Mouse (Mus musculus) CH12.LX (cell line): ENCODE results near the gene Pa2g4. TPM values are rescaled to one million over a fixed set of nuclear protein-coding genes. Genes with fewer than 3 reads are reported as not detected.

Source experiments
- DNase-seq: peaks from one replicate; pipeline ENCODE4 v3.0.0-alpha.2; 2013; ENCODE audit errors: extremely low read depth
- H3K27ac ChIP-seq: 2 replicates; pipeline ENCODE4 v1.5.1; 2012; ENCODE audit warnings: low read depth, mild to moderate bottlenecking, control low read depth, moderate library complexity; ENCODE audit not compliant: insufficient read depth
- H3K27me3 ChIP-seq: replicated peaks from 2 replicates; pipeline ENCODE3; 2012; ENCODE audit warnings: inconsistent platforms
- H3K36me3 ChIP-seq, 2 experiments: replicated peaks in 1 of 2; 2 replicates each; pipeline versions ENCODE3 to v1.6.1; 2012; ENCODE audit warnings: inconsistent platforms in 1 of 2, low read length in 1 of 2, mild to moderate bottlenecking in 1 of 2, mixed read lengths in 1 of 2, moderate library complexity in 1 of 2; ENCODE audit not compliant: control insufficient read depth in 1 of 2, insufficient read depth in 1 of 2
- H3K4me1 ChIP-seq, 2 experiments: 2 replicates each; pipeline ENCODE4 v1.6.1; 2012; ENCODE audit warnings: inconsistent platforms in 1 of 2, moderate library complexity in 1 of 2; ENCODE audit not compliant: insufficient read depth in 2 of 2, control insufficient read depth in 1 of 2
- H3K4me2 ChIP-seq: 2 replicates; pipeline ENCODE4 v1.6.1; 2012; ENCODE audit warnings: low read depth, mild to moderate bottlenecking, control low read depth; ENCODE audit not compliant: poor library complexity, insufficient read depth, severe bottlenecking
- H3K4me3 ChIP-seq, 3 experiments: fragments of 150-350 bp in 1 of 3; sonication (generic) in 1 of 3; replicated peaks in 1 of 3; 2 replicates each; pipeline versions ENCODE3 to v1.5.1; 2011 to 2012; ENCODE audit warnings: low read depth in 2 of 3, low read length in 2 of 3, mild to moderate bottlenecking in 2 of 3, moderate library complexity in 2 of 3, control low read depth in 1 of 3, improper control_type of control experiment in 1 of 3, inconsistent platforms in 1 of 3, mixed read lengths in 1 of 3; ENCODE audit not compliant: poor library complexity in 1 of 3
- H3K79me2 ChIP-seq: replicated peaks from 2 replicates; pipeline ENCODE4 v1.6.1; 2012; ENCODE audit warnings: mild to moderate bottlenecking, moderate library complexity; ENCODE audit not compliant: control insufficient read depth, poor library complexity, insufficient read depth, severe bottlenecking; ENCODE audit errors: extremely low read depth
- H3K9ac ChIP-seq: 2 replicates; pipeline ENCODE4 v1.6.1; 2012; ENCODE audit warnings: low read depth, mild to moderate bottlenecking, control low read depth, moderate library complexity; ENCODE audit not compliant: insufficient read depth
- H3K9me3 ChIP-seq: replicated peaks from 2 replicates; pipeline ENCODE3; 2012; ENCODE audit warnings: low read length, inconsistent platforms, mixed read lengths
- BHLHE40 ChIP-seq: IDR thresholded peaks from 2 replicates; pipeline ENCODE4 v1.6.1; 2011; ENCODE audit warnings: mild to moderate bottlenecking, low read depth, low read length, improper control_type of control experiment
- CTCF ChIP-seq, 2 experiments: IDR thresholded peaks in 1 of 2; conservative IDR thresholded peaks in 1 of 2; 2 replicates each; pipeline ENCODE4 v1.5.1; 2011 to 2012; ENCODE audit warnings: low read depth in 2 of 2, low read length in 2 of 2, improper control_type of control experiment in 1 of 2, inconsistent platforms in 1 of 2, mild to moderate bottlenecking in 1 of 2, moderate library complexity in 1 of 2
- E2F4 ChIP-seq: IDR thresholded peaks from 2 replicates; pipeline ENCODE4 v1.6.1; 2011; ENCODE audit warnings: low read depth, low read length, improper control_type of control experiment; ENCODE audit not compliant: insufficient replicate concordance
- ELF1 ChIP-seq: IDR thresholded peaks from 2 replicates; pipeline ENCODE4 v1.6.1; 2014; ENCODE audit warnings: low read depth, mild to moderate bottlenecking, inconsistent platforms, low read length, improper control_type of control experiment
- EP300 ChIP-seq: IDR thresholded peaks from 2 replicates; pipeline ENCODE4 v1.6.1; 2011; ENCODE audit warnings: low read length, improper control_type of control experiment
- ETS1 ChIP-seq: conservative IDR thresholded peaks from 2 replicates; pipeline ENCODE4 v1.6.1; 2012; ENCODE audit warnings: low read depth, mild to moderate bottlenecking, inconsistent platforms, low read length, improper control_type of control experiment, moderate library complexity
- GABPA ChIP-seq: IDR thresholded peaks from 2 replicates; pipeline ENCODE4 v1.6.1; 2012; ENCODE audit warnings: low read depth, low read length, improper control_type of control experiment, inconsistent platforms; ENCODE audit not compliant: insufficient replicate concordance
- IRF4 ChIP-seq: IDR thresholded peaks from 2 replicates; pipeline ENCODE4 v1.6.1; 2014; ENCODE audit warnings: low read depth, mild to moderate bottlenecking, inconsistent platforms, low read length, improper control_type of control experiment
- JUN ChIP-seq: IDR thresholded peaks from 2 replicates; pipeline ENCODE4 v1.6.1; 2011; ENCODE audit warnings: low read depth, mild to moderate bottlenecking, low read length, improper control_type of control experiment, moderate library complexity; ENCODE audit not compliant: insufficient read depth
- JUND ChIP-seq: conservative IDR thresholded peaks from 2 replicates; pipeline ENCODE4 v1.6.1; 2011; ENCODE audit warnings: low read depth, low read length, improper control_type of control experiment
- KAT2A ChIP-seq: IDR thresholded peaks from 2 replicates; pipeline ENCODE4 v1.6.1; 2012; ENCODE audit warnings: low read length, improper control_type of control experiment, inconsistent platforms; ENCODE audit not compliant: insufficient replicate concordance
- MAFK ChIP-seq: IDR thresholded peaks from 2 replicates; pipeline ENCODE4 v1.6.1; 2011; ENCODE audit warnings: low read length, improper control_type of control experiment; ENCODE audit not compliant: insufficient replicate concordance
- MAX ChIP-seq: IDR thresholded peaks from 2 replicates; pipeline ENCODE4 v1.6.1; 2011; ENCODE audit warnings: low read length, improper control_type of control experiment
- MXI1 ChIP-seq: IDR thresholded peaks from 2 replicates; pipeline ENCODE4 v1.6.1; 2011; ENCODE audit warnings: mild to moderate bottlenecking, low read depth, low read length, improper control_type of control experiment
- MYC ChIP-seq: IDR thresholded peaks from 2 replicates; pipeline ENCODE4 v1.6.1; 2011; ENCODE audit warnings: low read depth, mild to moderate bottlenecking, improper control_type of control experiment, low read length
- NELFE ChIP-seq: IDR thresholded peaks from 2 replicates; pipeline ENCODE4 v1.6.1; 2011; ENCODE audit warnings: low read depth, low read length, improper control_type of control experiment
- POLR2A ChIP-seq: IDR thresholded peaks from 2 replicates; pipeline ENCODE4 v1.6.1; 2011; ENCODE audit warnings: low read depth, mild to moderate bottlenecking, improper control_type of control experiment, low read length
- POLR2AphosphoS2 ChIP-seq: IDR thresholded peaks from 2 replicates; pipeline ENCODE4 v1.6.1; 2011; ENCODE audit warnings: low read depth, low read length, improper control_type of control experiment
- RAD21 ChIP-seq: IDR thresholded peaks from 2 replicates; pipeline ENCODE4 v1.6.1; 2011; ENCODE audit warnings: low read depth, mild to moderate bottlenecking, low read length, improper control_type of control experiment, moderate library complexity
- SIN3A ChIP-seq: IDR thresholded peaks from 2 replicates; pipeline ENCODE4 v1.6.1; 2012; ENCODE audit warnings: low read length, improper control_type of control experiment, inconsistent platforms
- SMC3 ChIP-seq: IDR thresholded peaks from 2 replicates; pipeline ENCODE4 v1.6.1; 2011; ENCODE audit warnings: low read depth, low read length, improper control_type of control experiment
- TBP ChIP-seq: conservative IDR thresholded peaks from 2 replicates; pipeline ENCODE4 v1.6.1; 2011; ENCODE audit warnings: low read depth, low read length, improper control_type of control experiment
- TCF12 ChIP-seq: IDR thresholded peaks from 2 replicates; pipeline ENCODE4 v1.6.1; 2014; ENCODE audit warnings: low read depth, mild to moderate bottlenecking, inconsistent platforms, low read length, improper control_type of control experiment
- UBTF ChIP-seq: IDR thresholded peaks from 2 replicates; pipeline ENCODE4 v1.6.1; 2012; ENCODE audit warnings: low read depth, mild to moderate bottlenecking, inconsistent platforms, low read length, improper control_type of control experiment, moderate library complexity
- USF1 ChIP-seq: IDR thresholded peaks from 2 replicates; pipeline ENCODE4 v1.6.1; 2014; ENCODE audit warnings: low read depth, mild to moderate bottlenecking, inconsistent platforms, low read length, improper control_type of control experiment
- USF2 ChIP-seq: conservative IDR thresholded peaks from 2 replicates; pipeline ENCODE4 v1.6.1; 2011; ENCODE audit warnings: low read depth, low read length, improper control_type of control experiment
- ZC3H11A ChIP-seq: IDR thresholded peaks from 2 replicates; pipeline ENCODE4 v1.6.1; 2012; ENCODE audit warnings: low read depth, mild to moderate bottlenecking, inconsistent platforms, low read length, improper control_type of control experiment
- ZMIZ1 ChIP-seq: IDR thresholded peaks from 2 replicates; pipeline ENCODE4 v1.6.1; 2012; ENCODE audit warnings: low read depth, mild to moderate bottlenecking, inconsistent platforms, low read length, improper control_type of control experiment
- ZNF384 ChIP-seq: IDR thresholded peaks from 2 replicates; pipeline ENCODE4 v1.6.1; 2012; ENCODE audit warnings: low read depth, low read length, improper control_type of control experiment, inconsistent platforms
- dilution Hi-C: fragments of 300-500 bp; cut with MboI; formaldehyde crosslinking; loops from 2 replicates; pipeline ENCODE4 v1.14.3; 2020; ENCODE audit warnings: low sequenced_read_pairs; ENCODE audit not compliant: extremely low pct_unique_long_range_greater_than_20kb, extremely low pct_ligation_motif_present
- in situ Hi-C: fragments of 300-500 bp; cut with MboI; formaldehyde crosslinking; loops from 3 replicates; pipeline ENCODE4 v1.14.3; 2019; ENCODE audit warnings: low sequenced_read_pairs, low pct_ligation_motif_present, low pct_unique_long_range_greater_than_20kb, mixed read lengths
- polyA plus RNA-seq: library from polyadenylated mRNA; unstranded; fragments of >175 nt; gene quantifications from 2 replicates; pipeline ENCODE4 v1.2.1, GENCODE M21; 2012; ENCODE audit warnings: low read depth; ENCODE audit not compliant: insufficient read length
- total RNA-seq, 2 experiments: library from RNA; depleted of rRNA; stranded (reverse); fragments of 300-350 nt in 1 of 2; fragments of >200 nt in 1 of 2; gene quantifications; 2 replicates each; pipeline ENCODE4 v1.2.3; 2012 to 2014

The Pa2g4 gene
- total and polyA plus RNA-seq, 3 experiments, result 129 to 550 (median 133) TPM

DNA sequence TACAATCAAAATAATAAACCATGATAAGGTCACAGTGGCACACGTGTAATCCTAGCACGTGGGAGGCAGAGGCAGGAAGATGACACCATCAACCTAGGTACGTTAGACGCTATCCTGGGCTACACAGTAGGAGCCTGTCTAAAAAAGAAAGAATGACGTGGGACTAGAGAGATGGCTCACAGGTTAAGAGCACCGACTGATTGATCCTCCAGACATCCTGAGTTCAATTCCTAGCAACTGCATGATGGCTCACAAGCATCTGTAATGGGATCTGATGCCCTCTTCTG, 47.3 kb upstream of the Pa2g4 start (continued):
- TF ChIP-seq UBTF (no peak), EP300 (no peak), MXI1 (0 out of 2 replicates have a peak, but pooled peaks have one; percentile 26), E2F4 (no peak), USF2 (no peak), CTCF (conservative IDR thresholded peaks at IDR 0.05 in 1 of 2, IDR thresholded peaks at IDR 0.05 in 1 of 2; ENCODE audit: low read depth in 2 of 2, low read length in 2 of 2) (peak in 1 of 2 experiments; percentile 48; a peak in 2 of 4 replicates), JUND (no peak), POLR2A (no peak), USF1 (no peak), ELF1 (peak; percentile 39; the same call in 1 of the 2 replicates), ETS1 (no peak), KAT2A (no peak), MAX (peak; percentile 62; the same call in 1 of the 2 replicates)
- TF ChIP-seq, all 38 proteins: peak for 7

GRCm38 (mm10) chr10:128612433-128613153, 46.8 kb upstream of the Pa2g4 start:
- Histone ChIP-seq H3K36me3 (no peaks in the 10 kb centered on the region), H3K4me3 (peak overlapping the region; percentile 8 to 62 (median 45)), H3K4me2 (peak overlapping the region; percentile 95), H3K9me3 (no peaks in the 10 kb centered on the region), H3K79me2 (no peaks in the 10 kb centered on the region), H3K9ac (peak overlapping the region; percentile 46; the same call in 1 of the 2 replicates), H3K27ac (no peak overlapping the region), H3K4me1 (peaks cover 0 to 13% of the 10 kb centered on the region in 2 experiments; a peak in 2 of 4 replicates), H3K27me3 (no peaks in the 10 kb centered on the region)
- in situ Hi-C loops, result no loop called here
- peak; percentile 48; the same call in 1 of the 2 replicates for TF ChIP-seq NELFE
- TF ChIP-seq E2F4, result no peak
- no peak for TF ChIP-seq SIN3A
- TF ChIP-seq EP300, result no peak
- TF ChIP-seq POLR2A, result peak; percentile 52
- TF ChIP-seq ZMIZ1, result no peak
- TF ChIP-seq RAD21, result peak; percentile 82
- peak; percentile 90 to 92 for TF ChIP-seq CTCF (conservative IDR thresholded peaks at IDR 0.05 in 1 of 2, IDR thresholded peaks at IDR 0.05 in 1 of 2; ENCODE audit: low read depth in 2 of 2, low read length in 2 of 2)
- TF ChIP-seq SMC3, result peak; percentile 54
- dilution Hi-C loops, result no loop called here
- DNase-seq, result peak; percentile 90

DNA sequence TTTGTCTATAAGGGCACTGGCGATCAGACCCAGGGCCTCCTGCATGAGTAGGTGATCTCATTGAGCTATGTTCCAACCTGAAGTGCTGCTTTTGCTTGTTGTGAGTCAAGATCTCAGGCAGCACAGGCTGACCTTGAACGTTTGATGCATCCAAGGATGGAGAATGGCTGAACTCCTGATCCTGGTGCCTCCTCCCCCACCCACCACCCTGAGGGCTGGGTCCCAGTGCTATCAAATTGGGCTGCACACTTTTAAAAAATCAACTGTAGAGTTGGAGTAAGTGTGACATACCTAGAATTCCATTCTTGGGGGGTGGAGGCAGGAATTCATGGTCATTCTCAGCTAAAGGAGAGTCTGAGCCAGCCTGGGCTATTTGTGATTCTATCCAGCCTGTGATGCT, 40.7 kb upstream of the Pa2g4 start:
- Histone ChIP-seq H3K4me1 (peaks cover 7 to 21% of the 10 kb centered on the region in 2 experiments; a peak in 3 of 4 replicates), H3K9ac (no peak overlapping the region), H3K27me3 (no peaks in the 10 kb centered on the region), H3K9me3 (no peaks in the 10 kb centered on the region), H3K4me2 (no peak overlapping the region), H3K4me3 (no peak overlapping the region), H3K79me2 (no peaks in the 10 kb centered on the region), H3K27ac (no peak overlapping the region), H3K36me3 (no peaks in the 10 kb centered on the region)
- dilution Hi-C loops, result no loop called here
- DNase-seq, result no peak
- TF ChIP-seq ZNF384 (no peak), KAT2A (no peak), EP300 (no peak), JUN (no peak), POLR2AphosphoS2 (no peak), IRF4 (no peak), MAFK (no peak), MYC (no peak), BHLHE40 (no peak), TBP (no peak), GABPA (no peak), ZC3H11A (no peak), TCF12 (no peak), E2F4 (no peak)
- in situ Hi-C loops, result no loop called here
